Mouse (Mus musculus) ovary, adult 10 weeks (tissue): ENCODE data around the gene Gm3239. TPM values are rescaled to one million over a fixed set of nuclear protein-coding genes. Genes with fewer than 3 reads are reported as not detected.

Experiments used
- polyA plus RNA-seq: library from polyadenylated mRNA; stranded (reverse); fragments of 350-450 nt; fragmentation: Illumina TruSeq; extraction: RNeasy Lipid Tissue Mini Kit (QIAGEN cat#74804); gene quantifications from one replicate; pipeline ENCODE4 v1.2.3, GENCODE M21; 2014

Gene Gm3239
- not detected for polyA plus RNA-seq

DNA sequence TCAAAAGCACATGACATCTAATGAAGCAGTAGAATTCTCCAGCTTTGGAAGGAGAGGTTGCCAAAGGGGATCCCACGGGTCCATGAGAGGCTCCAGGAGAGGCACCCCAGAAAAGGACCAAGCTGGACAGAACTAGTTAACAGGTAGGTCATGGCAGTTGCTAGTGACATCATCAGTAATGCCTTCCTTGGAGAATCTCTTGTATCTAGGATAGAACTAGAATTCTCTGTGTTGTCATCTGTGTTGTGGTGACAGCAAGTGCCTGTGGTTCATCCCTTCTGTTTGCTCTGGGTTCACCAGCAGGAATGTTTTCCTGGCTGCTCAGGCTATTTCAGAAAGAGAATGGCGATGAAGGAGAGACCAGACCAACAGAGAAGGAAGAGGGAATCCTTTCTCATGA, at the start of gene Gm3239:
Gm3239 (plus strand) TSS at position 301 of the 400 bp plus-strand sequence.

DNA sequence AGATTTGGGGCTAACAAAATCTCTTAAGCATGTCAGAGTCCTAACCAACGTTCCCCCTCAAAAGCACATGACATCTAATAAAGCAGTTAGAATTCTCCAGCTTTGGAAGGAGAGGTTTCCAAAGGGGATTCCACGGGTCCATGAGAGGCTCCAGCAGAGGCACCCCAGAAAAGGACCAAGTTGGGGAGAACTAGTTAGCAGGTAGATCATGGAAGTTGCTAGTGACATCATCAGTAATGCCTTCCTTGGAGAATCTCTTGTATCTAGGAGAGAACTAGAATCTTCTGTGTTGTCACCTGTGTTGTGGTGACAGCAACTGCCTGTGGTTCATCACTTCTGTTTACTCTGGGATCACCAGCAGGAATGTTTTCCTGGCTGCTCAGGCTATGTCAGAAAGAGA, 31.9 kb upstream of the Gm3239 start, which contains the start of gene Gm8159:
Gm8159 (plus strand) TSS at position 301 of the 400 bp plus-strand sequence.

DNA sequence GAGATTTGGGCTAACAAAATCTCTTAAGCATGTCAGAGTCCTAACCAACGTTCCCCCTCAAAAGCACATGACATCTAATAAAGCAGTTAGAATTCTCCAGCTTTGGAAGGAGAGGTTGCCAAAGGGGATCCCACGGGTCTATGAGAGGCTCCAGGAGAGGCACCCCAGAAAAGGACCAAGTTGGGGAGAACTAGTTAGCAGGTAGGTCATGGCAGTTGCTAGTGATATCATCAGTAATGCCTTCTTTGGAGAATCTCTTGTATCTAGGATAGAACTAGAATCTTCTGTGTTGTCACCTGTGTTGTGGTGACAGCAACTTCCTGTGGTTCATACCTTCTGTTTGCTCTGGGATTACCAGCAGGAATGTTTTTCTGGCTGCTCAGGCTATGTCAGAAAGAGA, 44.9 kb downstream of the Gm3239 start, which contains the start of gene Gm7876:
Gm7876 (plus strand) TSS at position 301 of the 400 bp plus-strand sequence.

Other genes starting within 250 kb of the Gm3239 start
- gene Gm3164, start 248.7 kb upstream of the Gm3239 start, polyA plus RNA-seq, result not detected
- not detected for gene Gm3173, start 233.2 kb upstream of the Gm3239 start, polyA plus RNA-seq
- gene Gm3182, start 182.4 kb upstream of the Gm3239 start, polyA plus RNA-seq, result not detected
- not detected for gene Gm3047, start 108.8 kb upstream of the Gm3239 start, polyA plus RNA-seq
- gene Gm8159, start 31.8 kb upstream of the Gm3239 start, polyA plus RNA-seq, result not detected
- gene Gm7876, start 45.0 kb downstream of the Gm3239 start, polyA plus RNA-seq, result not detected
- not detected for gene Gm3252, start 62.6 kb downstream of the Gm3239 start, polyA plus RNA-seq
- gene Gm9602, start 112.1 kb downstream of the Gm3239 start, polyA plus RNA-seq, result not detected
- gene Gm3269, start 173.9 kb downstream of the Gm3239 start, polyA plus RNA-seq, result not detected
- not detected for gene Gm3264, start 191.4 kb downstream of the Gm3239 start, polyA plus RNA-seq
- not detected for gene Gm3278, start 228.2 kb downstream of the Gm3239 start, polyA plus RNA-seq